Mouse (Mus musculus): ENCODE results near the gene Ncdn.
A peak's percentile ranks its signal among the peaks of the same experiment; 100 is the strongest.

The Ncdn gene

GRCm38 (mm10) chr4:126752024-126752607 lies 1.1 kb downstream of the Ncdn start:
- no peak for DNase-seq (ENCODE audit: low spot score)

GRCm38 (mm10) chr4:126751556-126752023 lies 1.6 kb downstream of the Ncdn start:
- DNase-seq (ENCODE audit: low spot score), result no peak

- DNase-seq (ENCODE audit: low spot score), result no peak
These were observed 2.2 kb downstream of the Ncdn start for GRCm38 (mm10) chr4:126750863-126751555.

- DNase-seq (ENCODE audit: low spot score), result no peak
These were observed 3.1 kb downstream of the Ncdn start for GRCm38 (mm10) chr4:126750046-126750683.

GRCm38 (mm10) chr4:126749553-126749952 lies 3.7 kb downstream of the Ncdn start:
- DNase-seq (ENCODE audit: low spot score), result no peak

GRCm38 (mm10) chr4:126748381-126748780 lies 4.9 kb downstream of the Ncdn start:
- no peak for DNase-seq (ENCODE audit: low spot score)

GRCm38 (mm10) chr4:126746194-126746840 lies 6.9 kb downstream of the Ncdn start:
- no peak for DNase-seq (ENCODE audit: low spot score)

GRCm38 (mm10) chr4:126745506-126746193 lies 7.6 kb downstream of the Ncdn start:
- DNase-seq (ENCODE audit: low spot score), result no peak

GRCm38 (mm10) chr4:126744831-126745230 lies 8.4 kb downstream of the Ncdn start:
- DNase-seq (ENCODE audit: low spot score), result no peak

GRCm38 (mm10) chr4:126743713-126744112 lies 9.5 kb downstream of the Ncdn start:
- DNase-seq (ENCODE audit: low spot score), result no peak

GRCm38 (mm10) chr4:126742976-126743375 lies 10.3 kb downstream of the Ncdn start:
- no peak for DNase-seq (ENCODE audit: low spot score)

GRCm38 (mm10) chr4:126741448-126741847 lies 11.8 kb downstream of the Ncdn start:
- peak; percentile 72 for DNase-seq (ENCODE audit: low spot score)

- DNase-seq (ENCODE audit: low spot score), result no peak
These were observed 13.1 kb downstream of the Ncdn start for GRCm38 (mm10) chr4:126739966-126740676.

GRCm38 (mm10) chr4:126736001-126736414 lies 17.2 kb downstream of the Ncdn start, which contains the start of gene Tfap2e:
Gene Tfap2e (minus strand): TSS chr4:126736240.
- DNase-seq (ENCODE audit: low spot score), result peak; percentile 53

GRCm38 (mm10) chr4:126735382-126736000 lies 17.7 kb downstream of the Ncdn start:
- DNase-seq (ENCODE audit: low spot score), result no peak

- DNase-seq (ENCODE audit: low spot score), result no peak
These were observed 18.4 kb downstream of the Ncdn start for GRCm38 (mm10) chr4:126734700-126735381.

GRCm38 (mm10) chr4:126734001-126734603 lies 19.1 kb downstream of the Ncdn start:
- no peak for DNase-seq (ENCODE audit: low spot score)

GRCm38 (mm10) chr4:126732531-126733380 lies 20.5 kb downstream of the Ncdn start:
- DNase-seq (ENCODE audit: low spot score), result no peak

- DNase-seq (ENCODE audit: low spot score), result no peak
These were observed 21.1 kb downstream of the Ncdn start for GRCm38 (mm10) chr4:126732111-126732510.
